Mouse (Mus musculus) lung, embryonic 15.5 days (tissue): ENCODE measurements at regions not wholly inside any gene's neighbourhood (a gene's known extent, or its start where the extent isn't known, plus 50 kb on each side); places are given as distances from the start of the nearest gene placed in this dataset.

Experiments
- ATAC-seq: fragments of 200-750 bp; cut with Nextera tagmentation; 2 replicates; pipeline ENCODE4 v1.8.0; 2017; ENCODE audit warnings: moderate number of reproducible peaks, borderline replicate concordance; ENCODE audit not compliant: low FRiP score, low TSS enrichment; ENCODE audit errors: extremely low read depth
- H3K27ac ChIP-seq: fragments of 300-500 bp; sonication (generic); 2 replicates; pipeline ENCODE4 v1.5.1; 2015; ENCODE audit warnings: moderate library complexity, mild to moderate bottlenecking, inconsistent platforms
- H3K27me3 ChIP-seq: fragments of 300-500 bp; sonication (generic); 2 replicates; pipeline ENCODE4 v1.6.1; 2015; ENCODE audit warnings: inconsistent platforms
- H3K36me3 ChIP-seq: fragments of 300-500 bp; sonication (generic); 2 replicates; pipeline ENCODE4 v1.6.1; 2015; ENCODE audit warnings: inconsistent platforms
- H3K4me1 ChIP-seq: fragments of 300-500 bp; sonication (generic); 2 replicates; pipeline ENCODE4 v1.6.1; 2015; ENCODE audit warnings: inconsistent platforms
- H3K4me2 ChIP-seq: fragments of 300-500 bp; sonication (generic); 2 replicates; pipeline ENCODE4 v1.6.1; 2015; ENCODE audit warnings: inconsistent platforms, mild to moderate bottlenecking, moderate library complexity
- H3K4me3 ChIP-seq: fragments of 300-500 bp; sonication (generic); 2 replicates; pipeline ENCODE4 v1.5.1; 2015; ENCODE audit warnings: mild to moderate bottlenecking, inconsistent platforms
- H3K9ac ChIP-seq: fragments of 300-500 bp; sonication (generic); 2 replicates; pipeline ENCODE4 v1.6.1; 2015; ENCODE audit warnings: inconsistent platforms
- H3K9me3 ChIP-seq: fragments of 300-500 bp; sonication (generic); 2 replicates; pipeline ENCODE4 v1.6.1; 2016; ENCODE audit warnings: inconsistent platforms
- WGBS: fragments of 180-500 bp; shearing (Covaris S2); methylation state at CpG from one replicate; pipeline ENCODE4 v1.1.7; 2015; 5-methylcytosine and 5-hydroxymethylcytosine counted together

- no peak overlapping the region for H3K4me2 ChIP-seq
- WGBS: 56% methylated on average over 6 of the region's 6 CpGs
- no peaks in the 10 kb centered on the region for H3K9me3 ChIP-seq
- H3K27me3 ChIP-seq: no peaks in the 10 kb centered on the region
- H3K27ac ChIP-seq: 0 out of 2 replicates have a peak overlapping the region, but pooled peaks have one; percentile 8
- no peaks in the 10 kb centered on the region for H3K36me3 ChIP-seq
- ATAC-seq: no peak
- no peak overlapping the region for H3K9ac ChIP-seq
- no peak overlapping the region for H3K4me3 ChIP-seq
- no peaks in the 10 kb centered on the region for H3K4me1 ChIP-seq
Observed at GRCm38 (mm10) chr1:42025781-42026180, 669.8 kb upstream of the Pou3f3 start.

DNA sequence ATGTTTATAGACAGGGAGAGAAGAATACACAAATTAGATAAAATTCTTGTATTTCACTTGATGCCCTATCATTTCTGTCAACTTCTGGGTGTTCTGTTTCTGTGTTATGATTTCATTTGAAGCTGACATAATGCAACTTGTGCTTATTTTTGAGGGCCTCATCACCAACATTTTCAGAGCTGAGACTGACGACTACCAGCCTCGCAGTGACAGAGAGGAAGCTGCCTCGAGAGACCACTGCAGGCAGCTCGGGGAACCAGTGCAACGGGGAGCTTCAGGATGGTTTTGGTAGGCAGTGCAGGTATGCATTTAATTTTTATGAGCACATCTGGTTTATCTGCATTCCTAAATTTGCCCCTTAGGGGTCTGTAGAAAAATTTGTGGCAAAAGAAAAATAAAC, 669.1 kb upstream of the Pou3f3 start:
- Histone ChIP-seq H3K4me2 (peak overlapping the region; percentile 38), H3K4me1 (no peaks in the 10 kb centered on the region), H3K36me3 (no peaks in the 10 kb centered on the region), H3K4me3 (no peak overlapping the region), H3K27me3 (no peaks in the 10 kb centered on the region), H3K9me3 (no peaks in the 10 kb centered on the region), H3K27ac (0 out of 2 replicates have a peak overlapping the region, but pooled peaks have one; percentile 10), H3K9ac (no peak overlapping the region)
- 25% methylated on average over 5 of the region's 5 CpGs for WGBS
- ATAC-seq: peak; percentile 74; the same call in 1 of the 2 replicates

GRCm38 (mm10) chr1:42033786-42034185, 661.8 kb upstream of the Pou3f3 start:
- no peaks in the 10 kb centered on the region for H3K27me3 ChIP-seq
- no peaks in the 10 kb centered on the region for H3K4me1 ChIP-seq
- no peaks in the 10 kb centered on the region for H3K36me3 ChIP-seq
- H3K9ac ChIP-seq: no peak overlapping the region
- no peaks in the 10 kb centered on the region for H3K9me3 ChIP-seq
- ATAC-seq: no peak
- no peak overlapping the region for H3K4me3 ChIP-seq
- H3K4me2 ChIP-seq: no peak overlapping the region
- H3K27ac ChIP-seq: no peak overlapping the region
- 81% methylated on average over 2 of the region's 2 CpGs for WGBS

DNA sequence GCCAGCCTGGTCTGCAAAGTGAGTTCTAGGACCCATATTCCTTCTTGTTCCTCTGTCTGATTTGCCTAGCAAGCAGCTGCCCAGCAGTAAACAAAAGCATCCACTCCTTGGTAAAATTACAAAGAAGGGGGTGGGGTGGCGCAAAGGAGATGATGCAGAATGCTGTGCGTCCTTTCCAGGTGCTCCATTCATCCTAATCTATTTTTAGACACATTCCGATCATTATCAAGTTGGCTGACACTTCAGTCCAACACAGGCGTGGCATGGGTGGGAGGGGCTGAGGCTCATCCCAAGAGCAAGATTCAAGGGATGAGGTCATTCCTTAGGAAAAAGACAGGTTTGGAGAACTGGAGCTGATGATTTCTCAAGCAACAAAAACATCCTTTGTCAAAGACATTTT, 660.2 kb upstream of the Pou3f3 start:
- 68% methylated on average over 4 of the region's 4 CpGs for WGBS
- no peak for ATAC-seq
- no peaks in the 10 kb centered on the region for H3K36me3 ChIP-seq

DNA sequence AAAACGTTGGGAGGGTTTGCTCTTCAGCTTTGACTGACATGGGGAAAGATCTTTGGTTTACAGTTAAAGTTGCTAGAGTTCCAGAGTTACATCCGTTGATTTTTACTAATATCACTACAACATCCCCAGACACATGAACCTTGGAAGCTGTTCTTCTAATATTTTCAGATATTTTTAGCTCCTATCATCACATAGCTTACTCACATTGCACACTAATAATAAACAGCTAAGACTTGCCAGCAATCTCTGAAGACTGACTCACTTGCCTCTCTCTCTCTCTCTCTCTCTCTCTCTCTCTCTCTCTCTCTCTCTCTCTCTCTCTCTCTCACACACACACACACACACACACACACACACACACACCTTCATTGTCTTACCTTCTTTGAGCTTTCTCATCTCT, 654.0 kb upstream of the Pou3f3 start:
- Histone ChIP-seq H3K27me3 (no peaks in the 10 kb centered on the region), H3K36me3 (no peaks in the 10 kb centered on the region), H3K4me2 (no peak overlapping the region), H3K4me3 (no peak overlapping the region), H3K27ac (no peak overlapping the region), H3K9ac (no peak overlapping the region), H3K4me1 (no peaks in the 10 kb centered on the region), H3K9me3 (no peaks in the 10 kb centered on the region)
- no peak for ATAC-seq
- WGBS: 34% methylated on average over 2 of the region's 2 CpGs

More for the DNA sequence above, 660.2 kb upstream of the Pou3f3 start:
- Histone ChIP-seq H3K4me3 (no peak overlapping the region), H3K4me2 (no peak overlapping the region), H3K9me3 (no peaks in the 10 kb centered on the region), H3K27me3 (no peaks in the 10 kb centered on the region), H3K9ac (no peak overlapping the region), H3K27ac (no peak overlapping the region), H3K4me1 (no peaks in the 10 kb centered on the region)

DNA sequence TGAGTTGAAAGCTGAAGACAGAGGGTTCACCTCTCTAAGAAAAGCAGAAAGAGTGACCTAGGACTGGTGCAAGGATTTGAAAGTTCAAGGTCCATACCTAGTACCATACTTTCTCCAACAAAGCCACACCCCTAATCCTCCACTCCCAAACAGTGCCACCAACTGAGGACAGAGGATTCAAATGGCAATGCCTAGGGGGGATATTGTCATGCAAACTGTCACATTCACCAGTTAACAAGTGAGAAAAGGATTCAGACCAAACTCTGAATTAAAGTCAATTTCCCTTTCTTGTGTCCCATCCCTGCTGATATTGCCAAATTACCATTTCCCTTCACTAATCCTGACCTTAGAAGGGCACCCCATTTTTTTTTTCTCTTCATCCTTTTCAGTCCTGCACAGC, 637.1 kb upstream of the Pou3f3 start:
- Histone ChIP-seq H3K9me3 (no peaks in the 10 kb centered on the region), H3K4me2 (no peak overlapping the region), H3K36me3 (no peaks in the 10 kb centered on the region), H3K27ac (no peak overlapping the region), H3K27me3 (no peaks in the 10 kb centered on the region), H3K9ac (no peak overlapping the region), H3K4me3 (no peak overlapping the region), H3K4me1 (no peaks in the 10 kb centered on the region)
- no peak for ATAC-seq

GRCm38 (mm10) chr1:42070064-42070463, 625.5 kb upstream of the Pou3f3 start:
- no peak for ATAC-seq
- no peak overlapping the region for H3K4me3 ChIP-seq
- H3K27me3 ChIP-seq: no peaks in the 10 kb centered on the region
- H3K9me3 ChIP-seq: no peaks in the 10 kb centered on the region
- WGBS: 59% methylated on average over 5 of the region's 5 CpGs
- H3K4me1 ChIP-seq: no peaks in the 10 kb centered on the region
- H3K9ac ChIP-seq: no peak overlapping the region
- H3K36me3 ChIP-seq: no peaks in the 10 kb centered on the region
- no peak overlapping the region for H3K4me2 ChIP-seq
- H3K27ac ChIP-seq: no peak overlapping the region

DNA sequence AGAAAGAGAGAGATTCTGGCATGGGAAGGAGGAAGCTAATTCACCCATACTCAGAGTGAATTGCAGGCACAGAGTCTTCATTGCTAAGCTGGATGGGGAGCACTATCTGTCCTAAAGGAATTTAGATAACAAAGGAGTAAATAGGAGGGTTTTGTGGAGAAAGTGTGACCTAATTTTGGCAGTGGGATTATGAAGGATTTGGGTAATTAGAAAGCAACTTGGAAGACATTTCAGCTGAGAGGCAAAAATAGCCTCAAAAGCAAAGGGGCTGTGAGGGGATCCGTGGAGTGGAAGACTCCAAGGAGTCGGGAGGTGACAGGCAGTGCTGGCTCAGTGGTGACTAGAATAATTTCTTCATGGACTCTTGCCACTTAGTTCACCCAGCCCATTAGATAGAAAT, 599.5 kb upstream of the Pou3f3 start:
- WGBS: 35% methylated on average over 2 of the region's 2 CpGs
- H3K4me3 ChIP-seq: no peak overlapping the region
- no peaks in the 10 kb centered on the region for H3K9me3 ChIP-seq
- no peaks in the 10 kb centered on the region for H3K4me1 ChIP-seq
- no peaks in the 10 kb centered on the region for H3K27me3 ChIP-seq
- H3K4me2 ChIP-seq: no peak overlapping the region
- no peak for ATAC-seq
- no peak overlapping the region for H3K27ac ChIP-seq
- H3K36me3 ChIP-seq: no peaks in the 10 kb centered on the region
- H3K9ac ChIP-seq: no peak overlapping the region

- Histone ChIP-seq H3K4me2 (no peak overlapping the region), H3K27me3 (no peaks in the 10 kb centered on the region), H3K9me3 (no peaks in the 10 kb centered on the region), H3K9ac (no peak overlapping the region), H3K36me3 (no peaks in the 10 kb centered on the region), H3K4me3 (no peak overlapping the region), H3K27ac (no peak overlapping the region), H3K4me1 (no peaks in the 10 kb centered on the region)
- no peak for ATAC-seq
- WGBS: 74% methylated on average over 2 of the region's 2 CpGs
Observed at GRCm38 (mm10) chr1:42098580-42098979, 597.0 kb upstream of the Pou3f3 start.

DNA sequence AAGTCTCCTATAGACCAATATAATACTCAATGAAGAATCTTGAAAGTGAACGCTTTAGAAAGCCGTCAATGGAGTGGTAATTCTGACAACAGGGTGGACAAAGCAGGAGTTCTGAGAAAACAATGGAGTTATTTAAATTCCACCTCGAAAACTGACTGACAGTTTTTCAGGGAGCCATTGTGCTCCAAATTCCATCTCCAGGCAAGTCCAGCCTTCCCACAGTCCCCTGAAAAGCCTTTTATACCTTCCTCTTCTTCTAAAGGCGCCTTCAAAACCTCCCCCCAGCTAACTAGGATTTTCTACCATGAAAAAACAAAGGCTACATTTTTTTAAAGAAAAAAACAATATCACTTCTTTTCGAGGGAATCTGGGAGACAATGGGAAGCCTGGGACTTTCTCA, 588.0 kb upstream of the Pou3f3 start:
- no peak overlapping the region for H3K4me2 ChIP-seq
- no peak overlapping the region for H3K9ac ChIP-seq
- ATAC-seq: no peak
- no peaks in the 10 kb centered on the region for H3K9me3 ChIP-seq
- no peaks in the 10 kb centered on the region for H3K4me1 ChIP-seq
- H3K27me3 ChIP-seq: no peaks in the 10 kb centered on the region
- no peak overlapping the region for H3K27ac ChIP-seq
- WGBS: 61% methylated on average over 5 of the region's 5 CpGs
- no peak overlapping the region for H3K4me3 ChIP-seq
- no peaks in the 10 kb centered on the region for H3K36me3 ChIP-seq

DNA sequence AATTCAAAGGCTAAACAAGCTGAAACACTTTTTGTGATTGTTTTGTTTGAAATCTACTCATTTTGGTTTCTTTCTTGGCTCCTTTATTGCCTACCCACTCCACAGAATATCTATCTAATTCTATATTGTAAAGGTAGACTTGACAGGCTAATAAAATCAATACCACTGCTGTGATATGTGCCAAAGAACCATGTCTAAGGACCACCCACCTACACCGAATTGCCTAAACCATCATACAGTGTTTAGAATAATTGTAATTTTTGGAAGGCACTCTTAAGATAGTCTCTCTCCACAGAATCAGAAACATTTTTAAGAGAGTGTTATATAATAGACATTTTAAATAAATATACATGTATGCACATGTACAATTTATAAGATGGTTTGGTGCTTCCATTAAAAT, 587.6 kb upstream of the Pou3f3 start:
- Histone ChIP-seq H3K9me3 (no peaks in the 10 kb centered on the region), H3K4me1 (no peaks in the 10 kb centered on the region), H3K36me3 (no peaks in the 10 kb centered on the region), H3K4me2 (no peak overlapping the region), H3K27me3 (no peaks in the 10 kb centered on the region), H3K27ac (no peak overlapping the region), H3K9ac (no peak overlapping the region), H3K4me3 (no peak overlapping the region)
- WGBS: 81% methylated on average over 1 of the region's 1 CpGs
- ATAC-seq: no peak

- Histone ChIP-seq H3K9ac (no peak overlapping the region), H3K4me1 (no peaks in the 10 kb centered on the region), H3K27me3 (no peaks in the 10 kb centered on the region), H3K36me3 (no peaks in the 10 kb centered on the region), H3K27ac (no peak overlapping the region), H3K4me3 (no peak overlapping the region), H3K9me3 (no peaks in the 10 kb centered on the region), H3K4me2 (no peak overlapping the region)
- no peak for ATAC-seq
- WGBS: 73% methylated on average over 13 of the region's 13 CpGs
Observed at GRCm38 (mm10) chr1:42152175-42152790, 543.3 kb upstream of the Pou3f3 start.

GRCm38 (mm10) chr1:42152916-42153315, 542.7 kb upstream of the Pou3f3 start:
- H3K4me3 ChIP-seq: no peak overlapping the region
- no peak overlapping the region for H3K27ac ChIP-seq
- no peak for ATAC-seq
- H3K27me3 ChIP-seq: no peaks in the 10 kb centered on the region
- H3K4me2 ChIP-seq: no peak overlapping the region
- H3K4me1 ChIP-seq: no peaks in the 10 kb centered on the region
- H3K9ac ChIP-seq: no peak overlapping the region
- no peaks in the 10 kb centered on the region for H3K9me3 ChIP-seq
- no peaks in the 10 kb centered on the region for H3K36me3 ChIP-seq
- 49% methylated on average over 3 of the region's 3 CpGs for whole genome bisulfite sequencing
